Mouse (Mus musculus) brain, embryonic 18.5 days (tissue): ENCODE data around the gene Grin1.
A peak's percentile ranks its signal among the peaks of the same experiment; 100 is the strongest.
"Not testable (repeated sequence)": the region's sequence is repeated elsewhere in the genome, so short reads cannot be mapped to it uniquely, and the experiment has no call there.

Experiments used
- DNase-seq: peaks from one replicate; pipeline ENCODE4 v3.0.0-alpha.2; 2012; ENCODE audit warnings: low read depth, low spot score

Gene Grin1

GRCm38 (mm10) chr2:25258887-25259286 is 60.1 kb downstream of the Grin1 start:
- DNase-seq, result no peak

DNA sequence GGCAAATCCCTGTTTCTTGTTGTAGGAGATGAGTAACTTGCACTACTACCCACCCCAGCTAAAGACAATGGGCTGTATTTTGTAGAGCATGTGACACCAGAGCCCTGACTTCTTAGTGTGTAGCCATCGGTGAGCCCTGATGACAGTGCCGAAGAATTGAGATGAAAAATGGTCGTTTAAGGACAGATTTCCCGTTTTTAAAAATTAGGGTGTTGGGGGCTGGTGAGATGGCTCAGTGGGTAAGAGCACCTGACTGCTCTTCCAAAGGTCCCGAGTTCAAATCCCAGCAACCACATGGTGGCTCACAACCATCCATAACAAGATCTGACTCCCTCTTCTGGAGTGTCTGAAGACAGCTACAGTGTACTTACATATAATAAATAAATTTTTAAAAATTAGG is 61.7 kb downstream of the Grin1 start:
- DNase-seq, result not testable (repeated sequence)

- DNase-seq, result not testable (repeated sequence)
These were observed 62.4 kb downstream of the Grin1 start for GRCm38 (mm10) chr2:25256443-25257109.

DNA sequence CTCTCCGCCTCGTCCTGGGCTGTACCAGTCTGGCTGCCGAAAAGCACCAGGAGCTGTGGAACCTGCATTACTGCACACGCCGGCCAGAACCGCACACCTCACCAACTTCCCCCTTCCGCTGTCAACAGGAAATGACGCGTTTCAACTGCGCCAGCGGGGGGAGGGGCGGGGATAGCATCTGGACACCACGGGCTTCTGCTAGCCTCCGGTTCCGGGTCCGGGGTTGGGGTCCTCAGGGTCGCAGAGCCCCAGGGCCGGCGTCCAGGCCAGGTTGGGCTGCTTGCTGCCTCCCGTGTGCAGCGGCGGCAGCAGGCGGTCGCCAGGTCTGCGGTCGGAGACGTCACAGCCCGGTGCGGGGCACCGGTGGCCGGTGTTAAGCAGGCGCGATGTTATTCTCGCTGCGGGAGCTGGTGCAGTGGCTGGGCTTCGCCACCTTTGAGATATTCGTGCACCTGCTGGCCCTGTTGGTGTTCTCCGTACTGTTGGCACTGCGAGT is 63.7 kb downstream of the Grin1 start, which contains the start of gene Tmem203:
Gene Tmem203, plus strand, starts transcription at position 156 of the 496 bp plus-strand sequence.
- peak; percentile 83 for DNase-seq

DNA sequence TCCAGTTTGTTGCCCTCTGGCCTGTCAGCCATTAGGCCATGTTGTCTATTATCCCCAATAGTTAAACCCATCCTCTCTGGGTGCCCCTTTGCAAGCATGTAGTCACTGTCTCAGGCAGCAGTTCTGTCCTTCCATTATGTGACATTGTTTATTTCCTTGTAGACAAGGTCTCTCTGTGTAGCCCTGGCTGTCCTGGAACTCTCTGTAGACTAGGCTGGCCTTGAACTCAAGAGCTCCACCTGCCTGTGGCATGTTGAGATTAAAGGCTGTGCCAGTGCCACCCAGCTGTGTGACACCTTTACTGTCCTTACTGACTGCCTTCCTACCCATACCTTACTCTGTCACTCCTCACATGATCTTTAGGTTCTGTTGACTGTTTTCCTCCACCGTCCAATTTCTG is 66.7 kb downstream of the Grin1 start:
- DNase-seq, result no peak

GRCm38 (mm10) chr2:25246183-25247072 is 72.6 kb downstream of the Grin1 start, which contains the start of gene AL732309.1:
Gene AL732309.1 (minus strand): TSS chr2:25246863.
- no peak for DNase-seq

GRCm38 (mm10) chr2:25244144-25244543 is 74.8 kb downstream of the Grin1 start:
- DNase-seq, result no peak

DNA sequence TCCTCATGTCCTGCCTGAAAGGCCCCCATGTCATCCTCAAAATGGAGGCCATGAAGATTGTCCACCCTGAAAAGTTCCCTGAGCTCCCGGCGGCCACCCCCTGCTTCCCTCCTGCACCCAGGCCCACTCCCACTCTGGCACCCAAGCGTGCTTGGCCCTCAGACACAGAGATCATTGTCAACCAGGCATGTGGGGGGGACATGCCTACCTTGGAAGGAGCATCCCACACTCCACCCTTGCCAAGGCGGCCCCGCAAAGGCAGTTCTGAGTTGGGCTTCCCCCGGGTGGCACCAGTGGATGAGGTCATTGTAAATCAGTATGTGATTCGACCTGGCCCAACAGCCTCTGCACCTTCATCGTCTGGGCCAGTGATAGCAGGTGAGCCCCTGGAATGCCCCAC is 75.6 kb downstream of the Grin1 start:
- no peak for DNase-seq

GRCm38 (mm10) chr2:25242101-25242506 is 76.9 kb downstream of the Grin1 start, which contains the start of the genes Rnf208 and Cysrt1:
Gene Rnf208 (plus strand): TSS chr2:25242255.
Gene Cysrt1 (minus strand): TSS chr2:25242452.
- DNase-seq, result no peak

DNA sequence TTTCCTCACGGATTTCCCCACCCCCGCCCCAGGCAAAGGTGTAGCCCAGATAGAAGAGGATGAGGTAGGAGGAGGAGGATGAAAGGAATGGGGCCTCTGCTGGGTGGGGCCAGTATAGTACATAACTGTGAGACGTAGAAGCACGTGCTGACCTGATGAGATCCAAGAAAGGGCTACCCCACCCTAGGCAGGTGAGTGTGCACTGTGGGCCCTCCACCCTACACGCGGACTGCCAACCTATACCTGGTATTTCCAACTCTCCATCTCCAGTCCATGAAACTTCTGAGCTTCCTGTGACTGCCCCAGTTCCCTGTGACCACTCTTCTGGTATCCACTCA is 77.6 kb downstream of the Grin1 start:
- DNase-seq, result no peak
